Mouse (Mus musculus) kidney, embryonic 16.5 days (tissue): ENCODE measurements around the gene Hykk. TPM values are rescaled to one million over a fixed set of nuclear protein-coding genes. Genes with fewer than 3 reads are reported as not detected.
A peak's percentile ranks its signal among the peaks of the same experiment; 100 is the strongest.

Source experiments
- ATAC-seq: fragments of 200-750 bp; cut with Nextera tagmentation; 2 replicates; pipeline ENCODE4 v1.8.0; 2017; ENCODE audit warnings: moderate TSS enrichment; ENCODE audit not compliant: low FRiP score, low TSS enrichment
- H3K27ac ChIP-seq: fragments of 300-500 bp; sonication (generic); 2 replicates; pipeline ENCODE4 v1.5.1; 2014; ENCODE audit warnings: low read length
- H3K27me3 ChIP-seq: fragments of 300-500 bp; sonication (generic); 2 replicates; pipeline ENCODE4 v1.6.1; 2014; ENCODE audit warnings: low read length, control low read depth, mixed read lengths; ENCODE audit not compliant: insufficient read depth
- H3K36me3 ChIP-seq: fragments of 300-500 bp; sonication (generic); 2 replicates; pipeline ENCODE4 v1.6.1; 2014; ENCODE audit warnings: low read length, control low read depth, mixed read lengths; ENCODE audit not compliant: insufficient read depth
- H3K4me1 ChIP-seq: fragments of 300-500 bp; sonication (generic); 2 replicates; pipeline ENCODE4 v1.6.1; 2014; ENCODE audit warnings: low read length, control low read depth, mixed read lengths; ENCODE audit not compliant: insufficient read depth
- H3K4me2 ChIP-seq: fragments of 300-500 bp; sonication (generic); replicated peaks from 2 replicates; pipeline ENCODE4 v1.6.1; 2014; ENCODE audit warnings: low read depth, low read length
- H3K4me3 ChIP-seq: fragments of 300-500 bp; sonication (generic); 2 replicates; pipeline ENCODE4 v1.5.1; 2014; ENCODE audit warnings: mild to moderate bottlenecking, low read length
- H3K9ac ChIP-seq: fragments of 300-500 bp; sonication (generic); replicated peaks from 2 replicates; pipeline ENCODE4 v1.6.1; 2014; ENCODE audit warnings: low read length
- H3K9me3 ChIP-seq: fragments of 300-500 bp; sonication (generic); 2 replicates; pipeline ENCODE4 v1.6.1; 2016; ENCODE audit warnings: low read length, control low read depth
- WGBS: fragments of 180-500 bp; shearing (Covaris S2); extraction: QIAGEN DNeasy Blood & Tissue Kit; methylation state at CpG from one replicate; pipeline ENCODE4 v1.1.7; 2014; 5-methylcytosine and 5-hydroxymethylcytosine counted together
- polyA plus RNA-seq: library from polyadenylated mRNA; unstranded; fragments of >200 nt; fragmentation: Nextera tagmentation; extraction: Ambion mirVana; gene quantifications from 2 replicates; pipeline ENCODE4 v1.2.1, GENCODE M21; 2015

Hykk gene
- polyA plus RNA-seq, 1 experiment from 2014 or later, result 12.9 TPM

- ATAC-seq, result no peak
- Histone ChIP-seq H3K27ac (no peak overlapping the region), H3K27me3 (no peaks in the 10 kb centered on the region), H3K36me3 (peaks cover 9% of the 10 kb centered on the region), H3K9ac (no peak overlapping the region), H3K9me3 (0 out of 2 replicates have a peak, but pooled peaks cover 3% of the 10 kb centered on the region), H3K4me1 (no peaks in the 10 kb centered on the region), H3K4me3 (no peak overlapping the region), H3K4me2 (no peak overlapping the region)
These were observed 46.6 kb downstream of the Hykk start for GRCm38 (mm10) chr9:54963669-54964068.

- Histone ChIP-seq H3K9me3 (0 out of 2 replicates have a peak, but pooled peaks cover 3% of the 10 kb centered on the region), H3K4me1 (no peaks in the 10 kb centered on the region), H3K36me3 (no peaks in the 10 kb centered on the region), H3K9ac (no peak overlapping the region), H3K4me2 (no peak overlapping the region), H3K4me3 (no peak overlapping the region), H3K27me3 (no peaks in the 10 kb centered on the region), H3K27ac (no peak overlapping the region)
- no peak for ATAC-seq
- WGBS, result 63% methylated on average over 8 of the region's 8 CpGs
These were observed 53.0 kb downstream of the Hykk start for GRCm38 (mm10) chr9:54969972-54970637.

DNA sequence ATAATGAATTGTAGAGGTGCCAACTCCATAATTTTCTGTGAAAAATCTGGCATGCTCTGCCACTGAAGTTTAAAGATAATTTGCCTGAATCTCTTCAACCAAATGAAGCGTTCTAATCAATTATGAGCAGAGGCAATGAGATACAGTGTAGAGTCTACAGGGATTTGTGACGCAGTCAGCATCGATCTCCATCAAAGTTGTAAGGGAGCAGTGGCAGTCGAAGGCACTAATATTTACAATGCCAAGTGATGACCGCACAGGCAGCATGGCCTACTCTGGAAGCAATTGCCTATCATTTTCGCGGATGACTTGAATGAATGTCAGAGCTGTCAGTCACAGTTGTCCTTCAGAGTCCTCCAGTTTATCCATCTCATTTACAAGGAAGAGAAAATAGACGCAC is 63.6 kb downstream of the Hykk start, which contains the start of gene Chrna5:
Gene Chrna5, plus strand, starts transcription at position 207 of the 400 bp plus-strand sequence.
- H3K27ac ChIP-seq, result no peak within 1 kb of the TSS
- H3K4me1 ChIP-seq, result peaks cover 13% of the 10 kb centered on the region
- no peaks in the 10 kb centered on the region for H3K9me3 ChIP-seq
- H3K27me3 ChIP-seq, result peaks cover 49% of the 10 kb centered on the region
- H3K4me2 ChIP-seq, result peak within 1 kb of the TSS; percentile 99
- peak within 1 kb of the TSS; percentile 63 for H3K9ac ChIP-seq
- peak within 1 kb of the TSS; percentile 67 for H3K4me3 ChIP-seq
- WGBS, result 66% methylated on average over 8 of the region's 8 CpGs
- H3K36me3 ChIP-seq, result no peaks in the 10 kb centered on the region
- ATAC-seq, result no peak

GRCm38 (mm10) chr9:54981291-54982191 is 64.5 kb downstream of the Hykk start:
- peaks cover 49% of the 10 kb centered on the region for H3K27me3 ChIP-seq
- under 1% methylated on average over 62 of the region's 85 CpGs for WGBS
- H3K9ac ChIP-seq, result peak overlapping the region; percentile 63
- peak overlapping the region; percentile 99 for H3K4me2 ChIP-seq
- peak; percentile 92 for ATAC-seq
- peak overlapping the region; percentile 67 for H3K4me3 ChIP-seq
- no peak overlapping the region for H3K27ac ChIP-seq
- no peaks in the 10 kb centered on the region for H3K36me3 ChIP-seq
- H3K4me1 ChIP-seq, result peaks cover 13% of the 10 kb centered on the region
- H3K9me3 ChIP-seq, result no peaks in the 10 kb centered on the region

- peaks cover 13% of the 10 kb centered on the region for H3K4me1 ChIP-seq
- H3K36me3 ChIP-seq, result no peaks in the 10 kb centered on the region
- WGBS, result 8% methylated on average over 7 of the region's 7 CpGs
- no peaks in the 10 kb centered on the region for H3K9me3 ChIP-seq
- H3K4me2 ChIP-seq, result peak overlapping the region; percentile 99
- ATAC-seq, result no peak
- H3K27ac ChIP-seq, result no peak overlapping the region
- peak overlapping the region; percentile 67 for H3K4me3 ChIP-seq
- peak overlapping the region; percentile 24; the same call in 1 of the 2 replicates for H3K9ac ChIP-seq
- peaks cover 47% of the 10 kb centered on the region for H3K27me3 ChIP-seq
These were observed 65.3 kb downstream of the Hykk start for GRCm38 (mm10) chr9:54982401-54982800.

GRCm38 (mm10) chr9:54990362-54990761 is 73.3 kb downstream of the Hykk start:
- Histone ChIP-seq H3K27ac (no peak overlapping the region), H3K27me3 (no peaks in the 10 kb centered on the region), H3K9ac (no peak overlapping the region), H3K4me2 (no peak overlapping the region), H3K36me3 (no peaks in the 10 kb centered on the region), H3K4me3 (no peak overlapping the region), H3K9me3 (no peaks in the 10 kb centered on the region), H3K4me1 (no peaks in the 10 kb centered on the region)
- 76% methylated on average over 3 of the region's 3 CpGs for WGBS
- ATAC-seq, result no peak

GRCm38 (mm10) chr9:54994381-54994780 is 77.3 kb downstream of the Hykk start:
- 47% methylated on average over 3 of the region's 3 CpGs for WGBS
- Histone ChIP-seq H3K4me1 (no peaks in the 10 kb centered on the region), H3K9me3 (no peaks in the 10 kb centered on the region), H3K36me3 (no peaks in the 10 kb centered on the region), H3K4me3 (no peak overlapping the region), H3K9ac (no peak overlapping the region), H3K4me2 (no peak overlapping the region), H3K27me3 (no peaks in the 10 kb centered on the region), H3K27ac (no peak overlapping the region)
- ATAC-seq, result no peak

- no peak overlapping the region for H3K9ac ChIP-seq
- no peaks in the 10 kb centered on the region for H3K27me3 ChIP-seq
- H3K9me3 ChIP-seq, result no peaks in the 10 kb centered on the region
- WGBS, result 79% methylated on average over 3 of the region's 3 CpGs
- no peaks in the 10 kb centered on the region for H3K36me3 ChIP-seq
- H3K27ac ChIP-seq, result no peak overlapping the region
- no peak for ATAC-seq
- H3K4me3 ChIP-seq, result no peak overlapping the region
- no peak overlapping the region for H3K4me2 ChIP-seq
- no peaks in the 10 kb centered on the region for H3K4me1 ChIP-seq
These were observed 78.6 kb downstream of the Hykk start for GRCm38 (mm10) chr9:54995645-54996044.
